Mouse (Mus musculus): Measurements from ENCODE around the gene Xrcc3. TPM values are rescaled to one million over a fixed set of nuclear protein-coding genes. Genes with fewer than 3 reads are reported as not detected.

The Xrcc3 gene
- polyA plus RNA-seq, 1 experiment from 2014 or later = 6.7 TPM

Other genes with a start within 250 kb of the Xrcc3 start
- 25.7 and 28.1 TPM in 2 replicates for gene Mark3, start 239.3 kb downstream of the Xrcc3 start, polyA plus RNA-seq (2015; fragmentation: Nextera tagmentation; extraction: Ambion mirVana)
- 388 and 414 TPM in 2 replicates for gene Ckb, start 141.5 kb downstream of the Xrcc3 start, polyA plus RNA-seq (2015; fragmentation: Nextera tagmentation; extraction: Ambion mirVana)
- gene Trmt61a, start 135.8 kb downstream of the Xrcc3 start, polyA plus RNA-seq (2015; fragmentation: Nextera tagmentation; extraction: Ambion mirVana) = 7.7 and 8.5 TPM in 2 replicates
- 40.9 and 42.9 TPM in 2 replicates for gene Bag5, start 100.6 kb downstream of the Xrcc3 start, polyA plus RNA-seq (2015; fragmentation: Nextera tagmentation; extraction: Ambion mirVana)
- 40.2 and 43.9 TPM in 2 replicates for gene Apopt1, start 100.6 kb downstream of the Xrcc3 start, polyA plus RNA-seq (2015; fragmentation: Nextera tagmentation; extraction: Ambion mirVana)
- gene Klc1, start 55.0 kb downstream of the Xrcc3 start, polyA plus RNA-seq (2015; fragmentation: Nextera tagmentation; extraction: Ambion mirVana) = 125 and 134 TPM in 2 replicates
- gene Zfyve21, start 297 bp upstream of the Xrcc3 start, polyA plus RNA-seq (2015; fragmentation: Nextera tagmentation; extraction: Ambion mirVana) = 111 and 124 TPM in 2 replicates
- 11.2 and 13.6 TPM in 2 replicates for gene Ppp1r13b, start 94.2 kb upstream of the Xrcc3 start, polyA plus RNA-seq (2015; fragmentation: Nextera tagmentation; extraction: Ambion mirVana)
- 1,449 and 1,610 TPM in 2 replicates for gene Atp5mpl, start 153.1 kb upstream of the Xrcc3 start, polyA plus RNA-seq (2015; fragmentation: Nextera tagmentation; extraction: Ambion mirVana)
- 0.16 and 0.19 TPM in 2 replicates for gene Tdrd9, start 157.7 kb upstream of the Xrcc3 start, polyA plus RNA-seq (2015; fragmentation: Nextera tagmentation; extraction: Ambion mirVana)
- 0.41 and 0.84 TPM in 2 replicates for gene Rd3l, start 167.4 kb upstream of the Xrcc3 start, polyA plus RNA-seq (2015; fragmentation: Nextera tagmentation; extraction: Ambion mirVana)

All from heart, embryonic 16.5 days (tissue).